Mouse (Mus musculus) G1E-ER4 (cell line): ENCODE measurements around the gene Ptprz1. TPM values are rescaled to one million over a fixed set of nuclear protein-coding genes. Genes with fewer than 3 reads are reported as not detected.

ENCODE experiments used
- GATA1 ChIP-seq: IDR thresholded peaks from one replicate; pipeline ENCODE4 v1.8.0; 2012; ENCODE audit warnings: low read length, inconsistent platforms
- polyA plus RNA-seq: library from polyadenylated mRNA; stranded (reverse); fragments of >175 nt; gene quantifications from 2 replicates; pipeline ENCODE4 v1.2.3, GENCODE M21; 2012

Gene Ptprz1
- not detected in 2 replicates for polyA plus RNA-seq

DNA sequence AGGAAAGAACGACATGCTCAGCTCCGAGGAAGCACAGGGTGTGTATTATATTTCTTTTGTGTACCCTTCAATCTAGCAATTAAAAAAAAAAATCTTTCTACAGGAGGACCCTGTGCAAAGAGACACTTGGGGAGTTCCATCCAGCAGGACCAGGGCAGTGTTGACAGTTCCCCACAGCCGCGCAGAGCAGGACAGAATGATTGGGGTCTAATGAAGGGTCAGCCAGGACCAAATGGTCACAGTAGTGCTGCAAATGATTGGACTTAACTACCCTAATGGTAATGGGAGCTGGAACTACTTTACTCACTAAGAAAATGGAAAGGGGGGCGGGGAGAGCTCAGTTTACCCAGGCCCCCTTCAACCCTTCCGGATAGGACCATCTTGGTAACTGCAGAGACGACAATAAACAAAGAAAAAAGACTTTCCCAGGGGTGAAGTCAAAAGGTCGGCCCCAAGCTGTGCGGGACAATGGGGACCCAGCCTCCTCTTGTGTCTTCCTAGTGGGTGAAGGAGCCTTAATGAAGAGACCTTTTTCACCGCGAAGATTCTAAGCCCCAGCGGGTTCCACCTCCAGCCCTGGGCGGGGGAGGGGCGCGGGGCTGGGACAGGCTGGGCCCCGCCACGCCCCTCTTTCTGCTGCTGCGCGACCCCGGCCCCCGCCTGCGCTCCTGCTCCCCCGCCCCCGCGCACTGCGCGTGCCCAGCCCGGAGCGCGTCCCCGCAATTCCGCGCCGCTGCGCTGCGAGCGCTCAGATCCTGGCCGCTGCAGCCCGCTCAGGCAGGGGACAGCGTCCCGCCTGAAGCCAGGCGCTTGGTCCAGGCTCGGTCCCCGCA lies at the start of gene Ptprz1:
TSS of gene Ptprz1 (plus strand) at position 722 of the 833 bp plus-strand sequence.
- no peak for TF ChIP-seq GATA1

DNA sequence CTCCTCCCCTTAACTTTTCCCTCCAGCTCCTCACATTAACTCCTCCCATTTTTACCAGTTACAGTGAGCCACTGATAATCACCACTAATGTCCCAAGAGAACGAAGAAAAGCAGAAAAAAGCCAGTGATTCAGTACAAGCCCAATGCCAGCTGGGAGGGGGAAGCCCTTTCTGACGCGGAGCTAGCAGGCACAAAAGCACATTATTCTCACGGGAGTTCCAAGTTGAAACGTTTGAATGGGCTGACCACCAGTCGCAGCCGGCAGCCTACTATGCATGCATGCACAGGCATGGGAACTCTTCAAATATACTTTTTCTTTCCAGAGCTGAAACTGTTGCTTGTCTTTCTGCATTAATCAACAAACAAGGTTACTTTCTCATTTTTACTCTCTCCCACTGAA lies 41.7 kb upstream of the Ptprz1 start:
- TF ChIP-seq GATA1 = no peak

DNA sequence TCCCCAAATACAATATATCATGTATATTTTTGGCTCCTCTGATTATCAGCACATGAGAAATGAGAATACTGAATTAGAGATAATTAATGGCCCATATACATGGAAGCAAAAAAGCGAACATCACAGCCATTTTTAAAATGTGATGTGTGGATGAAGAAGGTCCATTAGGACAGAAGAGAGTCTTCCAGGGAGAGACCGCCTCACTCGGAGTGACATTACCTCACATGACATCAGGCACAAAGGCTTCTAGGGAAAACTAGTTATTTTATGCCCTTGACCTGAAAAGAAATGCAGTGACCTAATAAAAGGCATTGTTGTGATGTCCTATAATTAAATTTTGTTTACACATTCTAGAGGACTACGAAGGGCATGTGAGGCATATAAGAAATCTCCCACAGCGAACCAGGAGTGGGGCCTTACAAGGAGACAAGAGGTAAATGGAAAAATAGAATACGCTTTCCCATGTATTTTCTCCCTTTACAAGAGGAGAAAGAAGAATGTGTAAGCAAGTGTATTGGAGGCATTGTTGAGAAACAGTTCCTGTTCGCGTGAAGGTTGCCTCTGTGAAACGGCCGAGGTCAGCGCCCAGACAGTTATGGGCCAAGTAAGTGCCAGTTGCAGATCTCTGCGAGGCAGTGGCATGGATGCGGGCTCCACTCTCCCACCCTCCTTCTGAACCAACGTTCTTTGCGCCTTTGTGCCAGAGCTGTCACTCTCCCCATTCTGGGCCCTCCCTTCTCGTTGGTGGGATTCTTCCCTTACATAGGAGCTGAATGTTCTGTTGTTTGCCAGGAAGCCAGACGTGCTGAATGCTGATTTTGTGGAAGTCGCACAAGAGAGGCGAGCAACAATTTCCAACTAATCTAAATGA lies 41.0 kb upstream of the Ptprz1 start:
- TF ChIP-seq GATA1 = no peak

DNA sequence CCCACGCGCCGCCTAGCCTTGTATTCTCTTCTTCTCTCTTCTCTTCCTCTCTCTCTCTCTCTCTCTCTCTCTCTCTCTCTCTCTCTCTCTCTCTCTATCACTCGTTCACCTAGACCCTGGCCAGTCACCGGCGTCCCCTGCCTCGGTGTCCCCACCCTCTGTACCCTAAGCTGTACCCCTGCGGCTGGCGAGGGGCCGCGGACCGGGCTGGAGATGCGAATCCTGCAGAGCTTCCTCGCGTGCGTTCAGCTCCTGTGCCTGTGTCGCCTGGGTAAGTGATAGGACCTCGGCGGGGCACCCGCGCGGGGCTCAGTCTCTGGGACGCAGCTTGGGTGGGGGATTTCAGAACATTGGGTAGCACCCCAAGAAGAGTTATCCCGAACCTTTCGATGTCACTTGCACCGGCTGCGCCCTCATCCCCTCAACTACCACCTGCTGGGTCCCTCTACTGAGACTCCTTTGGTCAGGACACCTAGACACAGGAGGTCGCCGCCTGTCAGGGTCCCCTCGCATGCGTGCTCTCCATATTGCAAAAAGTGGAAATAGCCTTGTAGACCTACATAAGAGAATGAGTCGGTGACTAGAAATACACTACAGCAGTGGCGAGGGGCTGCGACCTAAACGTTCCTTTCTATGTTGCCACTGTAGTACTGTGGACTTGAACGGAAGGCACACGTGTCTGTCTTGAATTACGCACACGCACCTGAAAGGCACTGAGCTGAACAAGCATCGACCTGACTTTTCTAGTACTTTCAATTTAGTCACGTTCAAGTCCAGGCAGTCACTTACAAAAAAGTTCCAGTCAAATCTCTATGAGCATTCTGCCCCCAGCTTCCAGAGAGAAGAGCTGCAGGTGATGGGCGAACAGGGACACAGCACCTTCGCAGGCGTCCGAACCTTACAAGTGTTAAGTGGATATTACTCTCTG lies 576 bp downstream of the Ptprz1 start:
- no peak for TF ChIP-seq GATA1

DNA sequence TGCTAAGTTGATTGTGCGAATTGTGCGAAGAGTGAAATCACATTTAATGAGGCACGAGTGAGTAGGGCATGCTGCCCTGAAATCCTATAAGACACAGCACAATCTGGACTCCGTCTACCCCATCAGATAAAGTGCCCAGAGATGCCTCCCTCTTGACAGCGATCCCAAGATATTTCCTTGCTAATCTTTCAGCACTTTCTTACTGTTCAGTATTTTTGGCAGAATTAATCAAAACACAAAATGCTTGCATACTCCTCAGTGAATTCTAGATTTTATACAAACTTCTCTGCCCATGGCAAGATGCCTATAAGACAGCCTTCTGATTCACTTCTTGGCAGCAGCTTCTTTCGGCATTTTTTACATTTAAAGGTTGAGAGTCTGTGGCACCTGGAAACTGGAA lies 12.7 kb downstream of the Ptprz1 start:
- no peak for TF ChIP-seq GATA1

DNA sequence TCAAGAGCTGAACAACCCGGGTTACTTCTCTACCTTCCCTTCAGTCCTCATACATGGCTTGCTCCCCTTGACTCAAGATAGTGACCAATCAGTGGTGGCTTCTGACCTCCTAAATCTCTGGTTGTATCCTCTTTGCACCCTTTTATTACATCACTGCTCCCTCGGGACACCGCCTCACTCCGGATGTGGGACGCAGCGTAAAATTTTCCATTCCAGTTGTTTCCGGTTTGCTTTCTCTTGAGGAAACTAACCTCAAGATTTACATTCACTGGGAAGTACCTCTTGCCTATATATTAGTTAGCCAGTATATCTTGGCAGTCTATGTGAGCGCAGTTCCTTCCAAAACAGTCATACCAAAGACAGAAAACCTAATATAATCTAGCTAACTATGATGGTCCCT lies 14.0 kb downstream of the Ptprz1 start:
- TF ChIP-seq GATA1 = no peak

DNA sequence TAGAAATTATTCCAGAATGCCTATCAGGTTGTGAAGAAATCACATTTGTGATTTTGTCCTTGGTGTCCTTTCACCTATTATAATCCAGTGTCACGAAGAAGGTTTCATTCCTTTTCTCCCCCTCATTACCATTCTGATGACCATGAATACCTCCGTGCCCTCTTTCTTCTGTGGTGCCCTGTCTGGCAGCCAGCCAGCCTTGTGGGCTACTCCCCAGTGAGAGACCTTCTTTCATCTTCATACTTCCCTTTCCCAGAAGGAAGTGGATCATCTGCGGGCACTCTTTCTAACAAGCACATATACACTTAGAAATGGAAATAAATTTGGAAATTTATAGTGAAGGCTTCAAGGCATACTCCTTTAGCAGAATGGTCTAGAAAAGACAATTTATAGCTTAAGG lies 26.7 kb downstream of the Ptprz1 start:
- no peak for TF ChIP-seq GATA1

DNA sequence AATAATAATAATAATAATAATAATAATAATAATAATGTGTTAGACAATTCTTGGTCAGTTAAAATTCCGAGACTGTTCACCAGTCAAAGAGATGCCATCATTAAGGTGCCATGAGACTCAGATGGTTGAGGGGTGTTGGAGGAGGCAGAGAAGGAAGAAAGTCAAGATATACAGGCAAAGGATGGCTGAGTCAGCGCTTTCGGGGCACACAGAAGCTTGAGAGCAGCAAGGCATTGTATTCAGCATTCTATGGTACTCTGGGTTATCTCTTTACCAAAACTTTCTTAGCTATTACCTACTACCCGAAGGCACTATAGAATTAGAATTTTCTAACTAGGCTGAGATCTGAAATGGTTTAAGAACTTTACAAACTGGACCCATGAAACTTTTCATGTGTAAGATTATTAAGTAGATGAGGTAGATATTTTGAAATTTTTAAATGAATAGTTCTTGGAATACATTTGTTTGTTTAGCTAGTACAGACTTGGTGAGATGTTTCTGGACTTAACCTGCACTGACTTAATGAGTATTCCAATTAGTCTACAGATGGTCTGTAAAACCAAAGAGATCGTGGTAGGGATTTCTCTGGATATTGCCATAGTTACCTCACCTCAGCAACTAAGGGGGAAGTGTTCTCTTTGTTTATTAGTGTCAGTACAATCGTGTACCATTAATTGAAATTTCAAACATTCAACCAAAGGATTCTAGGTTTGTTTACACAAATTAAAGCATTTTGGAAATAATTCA lies 33.4 kb downstream of the Ptprz1 start:
- TF ChIP-seq GATA1 = no peak

DNA sequence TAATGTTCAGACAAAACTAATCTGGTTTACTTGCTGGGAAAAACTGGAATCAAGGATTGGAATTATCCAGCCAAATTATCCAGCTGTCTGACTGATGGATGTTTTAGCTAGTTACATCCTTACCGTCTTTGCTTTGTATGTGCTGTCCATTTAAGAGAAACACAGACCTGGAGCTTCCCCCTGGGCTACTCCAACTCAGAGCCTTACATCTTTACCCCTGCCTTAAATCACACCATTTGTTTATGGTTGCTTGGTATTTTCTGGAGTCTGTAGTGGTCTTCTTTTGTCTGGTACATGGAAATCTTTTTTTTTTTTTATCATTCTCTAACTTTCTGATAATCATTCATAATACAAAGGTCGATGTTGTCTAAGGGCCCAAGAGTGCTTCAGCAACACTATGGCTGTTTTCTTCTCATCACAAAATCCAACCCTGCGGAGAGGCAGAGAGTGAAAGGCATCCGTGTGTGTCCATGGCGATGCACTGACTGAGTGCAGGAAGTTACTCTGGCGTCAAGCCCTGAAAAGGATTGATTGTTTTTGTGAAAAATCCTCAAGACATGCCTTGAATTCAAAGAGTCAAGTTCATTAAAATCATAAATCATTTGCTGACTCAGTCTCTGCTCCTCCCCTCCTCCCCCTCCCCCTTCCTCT lies 34.1 kb downstream of the Ptprz1 start:
- TF ChIP-seq GATA1 = no peak

DNA sequence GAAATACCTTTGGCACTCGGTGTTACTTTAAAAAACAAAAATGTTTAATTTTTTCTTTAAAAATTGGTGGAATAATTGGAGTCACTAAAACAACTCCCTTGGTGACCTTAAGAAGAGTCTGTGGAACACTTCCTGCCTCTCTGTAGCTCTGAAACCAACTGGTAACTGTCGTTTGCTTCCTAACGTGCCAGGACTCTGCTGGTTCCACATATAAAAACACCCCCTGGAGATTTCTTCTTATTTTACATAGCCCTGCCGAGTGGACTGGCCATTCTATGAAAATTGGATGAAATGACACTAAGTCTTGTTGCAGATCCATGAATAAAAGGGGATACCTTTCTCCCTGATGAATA lies 34.6 kb downstream of the Ptprz1 start:
- TF ChIP-seq GATA1 = no peak

DNA sequence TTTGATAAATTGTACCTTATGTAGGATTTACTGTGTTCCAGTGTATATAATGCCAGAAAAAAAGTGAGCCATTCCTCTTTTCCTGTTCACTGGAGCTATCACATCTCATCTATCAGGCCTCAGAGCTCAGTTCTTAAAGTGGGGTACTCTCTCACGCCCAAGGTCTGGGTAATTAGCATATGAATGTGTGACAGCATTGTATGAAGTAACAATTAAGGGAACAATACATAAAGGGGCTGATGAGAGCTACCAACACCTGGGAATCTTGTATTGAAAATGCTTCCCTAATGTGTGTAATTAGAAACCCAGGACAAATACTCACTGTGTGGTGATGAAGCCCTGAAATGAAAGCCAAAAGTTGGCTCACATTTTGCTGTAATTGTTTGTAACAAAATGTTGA lies 47.6 kb downstream of the Ptprz1 start:
- no peak for TF ChIP-seq GATA1

DNA sequence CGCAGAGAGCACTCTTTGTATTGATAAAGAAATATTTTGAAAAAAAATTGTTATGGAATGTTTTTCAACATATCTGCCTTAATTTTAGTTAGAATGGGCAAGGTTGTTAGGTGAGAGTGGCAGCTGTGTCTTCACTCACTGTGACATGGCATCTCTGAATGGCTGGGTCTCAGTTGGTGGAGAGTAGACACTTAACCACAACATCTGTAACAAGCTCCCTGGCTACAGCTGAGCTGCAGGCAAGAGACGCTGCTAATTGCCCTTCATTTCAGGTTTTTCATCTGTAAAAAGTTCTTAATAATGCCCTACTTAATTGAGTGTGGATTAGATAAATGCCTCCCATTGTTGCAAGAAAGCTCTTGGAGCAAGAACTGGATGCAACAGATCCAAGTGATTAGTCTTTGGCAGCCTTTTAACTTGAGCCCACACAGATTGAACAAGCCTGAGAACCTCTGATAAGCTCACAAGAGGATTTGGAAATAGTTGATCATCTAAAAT lies 57.5 kb downstream of the Ptprz1 start:
- no peak for TF ChIP-seq GATA1

DNA sequence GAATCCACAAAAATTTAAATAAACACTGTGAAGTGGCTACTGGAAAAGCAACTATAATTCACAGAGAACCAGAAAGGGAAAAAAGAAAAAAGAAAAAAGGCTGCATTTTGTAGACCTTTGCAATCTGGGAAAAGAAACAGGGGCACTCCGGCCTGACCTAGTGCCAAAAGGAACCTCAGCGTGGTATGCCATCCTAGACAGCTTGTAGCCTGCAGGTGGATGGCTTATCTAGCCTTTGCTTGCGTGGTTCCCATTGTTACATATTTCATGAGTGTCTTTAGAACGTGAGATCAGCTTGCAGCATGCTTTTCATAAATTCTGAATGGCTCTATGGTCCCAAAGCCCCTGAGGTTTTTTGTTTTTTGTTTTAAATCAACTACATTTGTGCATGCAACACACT lies 61.8 kb downstream of the Ptprz1 start:
- TF ChIP-seq GATA1 = no peak

DNA sequence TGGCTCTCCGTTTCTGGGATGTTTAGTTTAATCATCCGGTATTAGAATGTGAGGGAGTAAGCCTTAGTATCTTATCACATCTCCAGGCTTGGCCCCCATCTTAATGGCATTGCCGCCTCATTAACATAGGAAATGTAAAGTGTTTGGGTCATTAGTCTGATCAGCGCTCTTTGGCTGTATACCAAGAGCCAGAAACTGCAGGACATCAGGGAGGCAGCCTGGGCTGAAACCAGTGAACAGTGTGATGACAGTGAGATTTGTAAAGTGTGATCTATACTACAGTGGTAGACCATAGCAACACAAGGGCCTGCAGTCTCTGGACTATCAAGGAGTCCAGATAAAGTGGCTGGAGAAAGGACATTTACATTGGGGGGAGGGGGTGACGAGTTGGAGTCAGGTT lies 62.2 kb downstream of the Ptprz1 start:
- TF ChIP-seq GATA1 = no peak
